Mouse (Mus musculus) midbrain, postnatal 0 days (tissue): ENCODE measurements around the gene Rrp9. TPM values are rescaled to one million over a fixed set of nuclear protein-coding genes. Genes with fewer than 3 reads are reported as not detected.

Source experiments
- ATAC-seq: fragments of 200-750 bp; cut with Nextera tagmentation; 2 replicates; pipeline ENCODE4 v1.8.0; 2017; ENCODE audit warnings: moderate number of reproducible peaks, mild to moderate bottlenecking, moderate TSS enrichment, moderate library complexity; ENCODE audit not compliant: low FRiP score
- DNase-seq: peaks from one replicate; pipeline ENCODE4 v3.0.0-alpha.2; 2015; ENCODE audit warnings: low spot score
- H3K27ac ChIP-seq: fragments of 300-500 bp; sonication (generic); 2 replicates; pipeline ENCODE4 v1.5.1; 2014; ENCODE audit warnings: low read depth, mild to moderate bottlenecking, low read length, mixed read lengths
- H3K27me3 ChIP-seq: fragments of 300-500 bp; sonication (generic); 2 replicates; pipeline ENCODE4 v1.6.1; 2014; ENCODE audit warnings: low read length, control low read depth, mixed read lengths; ENCODE audit not compliant: insufficient read depth
- H3K36me3 ChIP-seq: fragments of 300-500 bp; sonication (generic); 2 replicates; pipeline ENCODE4 v1.6.1; 2014; ENCODE audit warnings: low read length, control low read depth, mixed read lengths; ENCODE audit not compliant: insufficient read depth
- H3K4me1 ChIP-seq: fragments of 300-500 bp; sonication (generic); 2 replicates; pipeline ENCODE4 v1.6.1; 2014; ENCODE audit warnings: mild to moderate bottlenecking, control low read depth, antibody characterized with exemption, low read length, mixed read lengths; ENCODE audit not compliant: insufficient read depth
- H3K4me2 ChIP-seq: fragments of 300-500 bp; sonication (generic); 2 replicates; pipeline ENCODE4 v1.6.1; 2014; ENCODE audit warnings: low read depth, mild to moderate bottlenecking, low read length, mixed read lengths; ENCODE audit not compliant: poor library complexity, severe bottlenecking
- H3K4me3 ChIP-seq: fragments of 300-500 bp; sonication (generic); 2 replicates; pipeline ENCODE4 v1.5.1; 2014; ENCODE audit warnings: low read depth, mild to moderate bottlenecking, low read length, moderate library complexity
- H3K9ac ChIP-seq: fragments of 300-500 bp; sonication (generic); replicated peaks from 2 replicates; pipeline ENCODE4 v1.6.1; 2014; ENCODE audit warnings: mild to moderate bottlenecking, low read length, moderate library complexity, mixed read lengths; ENCODE audit not compliant: poor library complexity, severe bottlenecking
- H3K9me3 ChIP-seq: fragments of 300-500 bp; sonication (generic); 2 replicates; pipeline ENCODE4 v1.6.1; 2016; ENCODE audit warnings: low read length, control low read depth
- CTCF ChIP-seq: IDR thresholded peaks from 2 replicates; pipeline ENCODE4 v1.5.1; 2016; ENCODE audit warnings: antibody characterized with exemption, mild to moderate bottlenecking
- WGBS: fragments of 180-500 bp; shearing (Covaris S2); extraction: QIAGEN DNeasy Blood & Tissue Kit; methylation state at CpG from one replicate; pipeline ENCODE4 v1.1.7; 2014; 5-methylcytosine and 5-hydroxymethylcytosine counted together
- polyA plus RNA-seq: library from polyadenylated mRNA; unstranded; fragments of >200 nt; fragmentation: Nextera tagmentation; extraction: Ambion mirVana; gene quantifications from 2 replicates; pipeline ENCODE4 v1.2.1, GENCODE M21; 2015
- total RNA-seq: library from RNA; depleted of rRNA; stranded (reverse); fragments of >200 nt; gene quantifications from 2 replicates; pipeline ENCODE4 v1.2.3, GENCODE M21; 2014

Rrp9 gene
- total and polyA plus RNA-seq, 2 experiments from 2014 or later: 32.9 to 38.3 TPM

DNA sequence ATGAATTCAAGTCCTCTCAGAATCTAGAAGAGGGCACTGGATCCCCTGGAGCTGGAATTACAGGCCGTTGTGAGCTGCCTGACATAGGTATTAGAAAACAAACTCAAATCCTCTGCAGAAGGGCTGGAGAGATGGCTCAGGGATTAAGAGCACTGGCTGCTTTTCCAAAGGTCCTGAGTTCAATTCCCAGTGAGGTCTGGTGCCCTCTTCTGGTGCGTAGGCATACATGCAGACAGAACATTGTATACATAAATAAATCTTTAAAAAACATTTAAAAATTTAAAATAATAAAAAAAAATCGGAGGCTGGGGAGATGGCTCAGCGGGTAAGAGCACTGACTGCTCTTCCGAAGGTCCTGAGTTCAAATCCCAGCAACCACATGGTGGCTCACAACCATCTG is 33.1 kb upstream of the Rrp9 start:
- Histone ChIP-seq H3K36me3 (peaks cover 8% of the 10 kb centered on the region), H3K9ac (no peak overlapping the region), H3K4me2 (no peak overlapping the region), H3K4me1 (peaks cover 7% of the 10 kb centered on the region), H3K4me3 (no peak overlapping the region), H3K27ac (no peak overlapping the region), H3K27me3 (no peaks in the 10 kb centered on the region), H3K9me3 (no peaks in the 10 kb centered on the region)
- TF ChIP-seq CTCF: peak; percentile 56
- ATAC-seq: no peak
- WGBS: 74% methylated on average over 5 of the region's 5 CpGs
- no peak for DNase-seq

DNA sequence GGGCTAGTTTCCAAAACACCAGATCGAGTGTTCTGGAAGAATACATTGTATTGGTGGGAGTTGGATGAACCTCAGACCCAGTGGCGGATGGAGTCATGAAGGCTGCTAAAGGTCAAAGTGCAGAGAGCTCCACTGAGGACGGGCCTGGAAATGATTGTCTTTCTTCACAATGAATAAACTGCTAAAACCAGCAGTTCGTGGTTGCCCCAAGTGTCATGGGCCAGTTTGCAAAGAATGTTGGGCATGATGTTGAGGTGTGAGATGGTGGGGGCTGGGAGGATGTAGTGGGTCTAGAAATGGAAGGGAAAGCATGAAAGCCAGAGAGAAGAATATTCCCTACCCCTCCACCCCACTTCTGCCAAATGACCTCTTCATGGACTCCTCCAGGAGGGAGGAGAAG is 30.9 kb upstream of the Rrp9 start:
- Histone ChIP-seq H3K27me3 (no peaks in the 10 kb centered on the region), H3K9ac (0 out of 2 replicates have a peak overlapping the region, but pooled peaks have one; percentile 8), H3K9me3 (no peaks in the 10 kb centered on the region), H3K4me3 (no peak overlapping the region), H3K27ac (no peak overlapping the region), H3K36me3 (peaks cover 6% of the 10 kb centered on the region), H3K4me2 (no peak overlapping the region), H3K4me1 (peaks cover 12% of the 10 kb centered on the region)
- no peak for TF ChIP-seq CTCF
- 76% methylated on average over 4 of the region's 4 CpGs for WGBS
- DNase-seq: no peak
- no peak for ATAC-seq

DNA sequence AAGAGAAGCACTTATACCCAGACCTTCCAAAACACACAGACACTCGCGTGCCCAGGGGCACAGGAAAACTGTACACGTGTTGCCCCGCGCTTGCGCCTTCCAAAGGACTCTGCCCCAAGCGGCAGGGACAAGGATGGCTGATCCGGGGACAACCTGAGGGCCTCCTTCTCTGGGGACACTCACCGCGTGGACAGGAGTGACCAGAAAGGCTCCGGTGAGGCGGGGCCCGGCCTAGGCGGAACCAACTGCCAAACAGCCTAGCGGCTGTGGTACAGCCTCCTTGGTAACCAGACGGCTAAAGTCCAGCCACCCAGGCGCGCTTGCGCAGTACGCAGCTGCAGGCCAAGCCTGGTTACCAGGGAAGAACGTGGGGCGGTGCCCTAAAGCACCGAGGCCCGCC is 28.4 kb upstream of the Rrp9 start, which contains the start of the genes Abhd14b and Abhd14a:
Gene Abhd14b, plus strand, starts transcription at position 112 of the 400 bp plus-strand sequence.
Gene Abhd14a, minus strand, starts transcription at position 331 of the 400 bp plus-strand sequence.
- DNase-seq: peak; percentile 93
- Histone ChIP-seq H3K4me3 (peak within 1 kb of the TSS; percentile 55), H3K4me2 (peak within 1 kb of the TSS; percentile 93), H3K4me1 (peaks cover 12% of the 10 kb centered on the region), H3K27me3 (no peaks in the 10 kb centered on the region), H3K9ac (peak within 1 kb of the TSS; percentile 66), H3K27ac (peak within 1 kb of the TSS; percentile 69), H3K9me3 (no peaks in the 10 kb centered on the region), H3K36me3 (no peaks in the 10 kb centered on the region)
- TF ChIP-seq CTCF: peak; percentile 76
- under 1% methylated on average over 24 of the region's 24 CpGs for WGBS
- ATAC-seq: peak; percentile 83

DNA sequence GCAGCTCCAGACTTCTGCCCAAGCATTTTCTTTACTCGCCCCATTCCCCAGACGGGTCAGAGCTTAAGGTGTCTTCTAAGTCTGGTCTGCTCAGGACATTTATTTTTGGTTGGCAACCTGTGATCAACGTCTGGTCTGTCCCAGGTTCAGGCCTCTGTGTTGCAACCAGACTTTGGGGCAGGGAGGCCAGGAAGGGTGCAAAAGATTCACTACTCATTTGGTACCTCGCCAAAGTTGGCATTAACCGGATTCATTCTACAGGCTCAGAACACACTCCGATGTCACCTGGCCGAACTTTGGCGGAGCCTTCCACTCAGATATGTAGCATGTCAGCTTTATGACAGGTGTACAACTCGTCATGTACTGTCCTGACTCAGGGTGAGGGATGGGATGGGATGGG is 27.8 kb upstream of the Rrp9 start:
- Histone ChIP-seq H3K27ac (peak overlapping the region; percentile 60), H3K4me3 (peak overlapping the region; percentile 55), H3K4me1 (peaks cover 14% of the 10 kb centered on the region), H3K27me3 (no peaks in the 10 kb centered on the region), H3K9me3 (no peaks in the 10 kb centered on the region), H3K9ac (peak overlapping the region; percentile 66), H3K36me3 (no peaks in the 10 kb centered on the region), H3K4me2 (peak overlapping the region; percentile 93)
- TF ChIP-seq CTCF: no peak
- DNase-seq (no peak), ATAC-seq (peak; percentile 14; the same call in 1 of the 2 replicates)
- 37% methylated on average over 9 of the region's 9 CpGs for WGBS

DNA sequence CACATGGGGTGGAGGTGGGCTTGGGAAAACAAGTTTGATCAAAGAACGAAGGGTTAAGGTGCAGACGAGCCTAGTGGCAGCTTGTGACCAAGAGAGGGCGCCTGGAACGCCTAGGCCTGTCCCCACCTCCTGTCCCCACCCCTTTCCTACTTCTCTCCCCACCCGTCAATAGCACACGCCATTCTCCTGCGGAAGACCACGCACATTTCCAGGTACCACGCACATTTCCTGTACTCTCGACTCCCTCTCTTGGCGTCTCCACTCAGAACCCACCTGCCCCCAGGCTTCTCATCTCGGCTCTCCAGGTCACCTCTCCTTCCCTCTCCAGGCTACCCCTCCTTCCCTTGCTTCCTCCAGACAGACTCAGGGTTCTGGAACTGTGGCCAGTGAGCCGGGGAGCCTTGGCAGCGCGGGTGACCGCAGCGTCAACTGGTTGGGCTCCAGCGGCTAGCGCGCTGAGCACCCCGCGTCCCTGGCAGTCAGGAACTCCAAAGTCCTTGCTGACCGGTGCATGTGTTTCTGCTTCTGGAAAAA is 27.2 kb upstream of the Rrp9 start:
- TF ChIP-seq CTCF: peak; percentile 81
- Histone ChIP-seq H3K9me3 (no peaks in the 10 kb centered on the region), H3K27ac (peak overlapping the region; percentile 69), H3K36me3 (no peaks in the 10 kb centered on the region), H3K27me3 (no peaks in the 10 kb centered on the region), H3K4me1 (peaks cover 16% of the 10 kb centered on the region), H3K4me2 (peak overlapping the region; percentile 93), H3K4me3 (peak overlapping the region; percentile 55), H3K9ac (peak overlapping the region; percentile 66)
- 2% methylated on average over 23 of the region's 23 CpGs for WGBS
- peak; percentile 88 for DNase-seq
- no peak; the same call in 1 of the 2 replicates for ATAC-seq

DNA sequence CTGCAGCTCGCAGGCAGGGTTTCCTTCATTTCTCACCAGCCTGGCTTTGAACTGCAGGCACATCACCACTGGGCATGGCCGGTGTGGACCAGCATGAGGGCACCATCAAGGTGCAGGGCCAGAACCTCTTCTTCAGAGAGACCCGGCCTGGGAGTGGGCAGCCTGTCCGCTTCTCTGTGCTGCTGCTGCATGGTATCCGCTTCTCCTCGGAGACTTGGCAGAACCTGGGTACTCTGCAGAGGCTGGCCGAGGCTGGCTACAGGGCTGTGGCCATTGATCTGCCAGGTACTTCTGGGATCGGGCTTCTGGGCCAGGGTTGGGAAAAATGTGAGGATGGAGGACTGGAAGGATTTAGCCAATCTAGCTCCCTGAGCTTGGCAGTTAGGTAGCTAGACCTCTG is 25.8 kb upstream of the Rrp9 start:
- Histone ChIP-seq H3K27ac (no peak overlapping the region), H3K4me3 (no peak overlapping the region), H3K9me3 (no peaks in the 10 kb centered on the region), H3K4me2 (no peak overlapping the region), H3K27me3 (no peaks in the 10 kb centered on the region), H3K9ac (no peak overlapping the region), H3K4me1 (peaks cover 19% of the 10 kb centered on the region), H3K36me3 (no peaks in the 10 kb centered on the region)
- DNase-seq (no peak), ATAC-seq (no peak)
- WGBS: 93% methylated on average over 8 of the region's 8 CpGs
- TF ChIP-seq CTCF: no peak
